Mouse (Mus musculus): ENCODE results near the gene Ltv1.

- no peak for TF ChIP-seq CTCF (IDR thresholded peaks at IDR 0.05; ENCODE audit: borderline replicate concordance, insufficient read depth, low read length)
- TF ChIP-seq POLR2A (IDR thresholded peaks at IDR 0.05; ENCODE audit: low read depth, low read length): no peak
Measured at GRCm38 (mm10) chr10:13196872-13197507, 4.0 kb upstream of the Ltv1 start.

All from embryonic fibroblast, embryonic 13.5 days (primary cell).